Mouse (Mus musculus) neural tube, embryonic 14.5 days (tissue): ENCODE results near the gene Clic6. TPM values are rescaled to one million over a fixed set of nuclear protein-coding genes. Genes with fewer than 3 reads are reported as not detected.

Source experiments
- ATAC-seq: fragments of 200-750 bp; cut with Nextera tagmentation; 2 replicates; pipeline ENCODE4 v1.8.0; 2017; ENCODE audit warnings: low read depth, mild to moderate bottlenecking, moderate TSS enrichment, moderate library complexity
- H3K27ac ChIP-seq: fragments of 300-500 bp; sonication (generic); 2 replicates; pipeline ENCODE4 v1.5.1; 2014; ENCODE audit warnings: low read depth, mild to moderate bottlenecking, control low read depth, low read length, moderate library complexity, mixed read lengths
- H3K27me3 ChIP-seq: fragments of 300-500 bp; sonication (generic); 2 replicates; pipeline ENCODE4 v1.6.1; 2014; ENCODE audit warnings: low read length; ENCODE audit not compliant: control insufficient read depth, insufficient read depth
- H3K36me3 ChIP-seq: fragments of 300-500 bp; sonication (generic); 2 replicates; pipeline ENCODE4 v1.6.1; 2014; ENCODE audit warnings: low read length, mixed read lengths; ENCODE audit not compliant: control insufficient read depth, insufficient read depth
- H3K4me1 ChIP-seq: fragments of 300-500 bp; sonication (generic); 2 replicates; pipeline ENCODE4 v1.6.1; 2014; ENCODE audit warnings: low read length; ENCODE audit not compliant: control insufficient read depth, insufficient read depth
- H3K4me2 ChIP-seq: fragments of 300-500 bp; sonication (generic); 2 replicates; pipeline ENCODE4 v1.6.1; 2014; ENCODE audit warnings: mild to moderate bottlenecking, low read depth, low read length, control low read depth
- H3K4me3 ChIP-seq: fragments of 300-500 bp; sonication (generic); 2 replicates; pipeline ENCODE4 v1.5.1; 2014; ENCODE audit warnings: low read depth, low read length, control low read depth, mixed read lengths
- H3K9ac ChIP-seq: fragments of 300-500 bp; sonication (generic); replicated peaks from 2 replicates; pipeline ENCODE4 v1.6.1; 2014; ENCODE audit warnings: low read depth, mild to moderate bottlenecking, control low read depth, low read length, mixed read lengths
- H3K9me3 ChIP-seq: fragments of 300-500 bp; sonication (generic); 2 replicates; pipeline ENCODE4 v1.6.1; 2016; ENCODE audit warnings: low read length; ENCODE audit not compliant: control insufficient read depth
- WGBS: fragments of 180-500 bp; shearing (Covaris S2); extraction: QIAGEN DNeasy Blood & Tissue Kit; methylation state at CpG from one replicate; pipeline ENCODE4 v1.1.7; 2014; 5-methylcytosine and 5-hydroxymethylcytosine counted together
- polyA plus RNA-seq: library from polyadenylated mRNA; unstranded; fragments of >200 nt; fragmentation: Nextera tagmentation; extraction: Ambion mirVana; gene quantifications from 2 replicates; pipeline ENCODE4 v1.2.1, GENCODE M21; 2014

The Clic6 gene
- polyA plus RNA-seq, 1 experiment from 2014 or later: 0.24 TPM

GRCm38 (mm10) chr16:92555051-92555450 is 69.5 kb downstream of the Clic6 start:
- H3K9me3 ChIP-seq: no peaks in the 10 kb centered on the region
- no peak overlapping the region for H3K27ac ChIP-seq
- ATAC-seq: no peak
- no peak overlapping the region for H3K4me3 ChIP-seq
- H3K27me3 ChIP-seq: no peaks in the 10 kb centered on the region
- no peak overlapping the region for H3K4me2 ChIP-seq
- H3K36me3 ChIP-seq: no peaks in the 10 kb centered on the region
- H3K4me1 ChIP-seq: no peaks in the 10 kb centered on the region
- no peak overlapping the region for H3K9ac ChIP-seq
- 100% methylated on average over 1 of the region's 1 CpGs for WGBS

- H3K9ac ChIP-seq: no peak overlapping the region
- H3K9me3 ChIP-seq: no peaks in the 10 kb centered on the region
- no peaks in the 10 kb centered on the region for H3K27me3 ChIP-seq
- no peaks in the 10 kb centered on the region for H3K4me1 ChIP-seq
- H3K4me2 ChIP-seq: no peak overlapping the region
- H3K36me3 ChIP-seq: no peaks in the 10 kb centered on the region
- no peak overlapping the region for H3K27ac ChIP-seq
- H3K4me3 ChIP-seq: no peak overlapping the region
- no peak for ATAC-seq
- 76% methylated on average over 11 of the region's 11 CpGs for WGBS
These were observed 79.8 kb downstream of the Clic6 start for GRCm38 (mm10) chr16:92565291-92565690.

- ATAC-seq: peak; percentile 41; the same call in 1 of the 2 replicates
- Histone ChIP-seq H3K4me2 (no peak overlapping the region), H3K4me1 (no peaks in the 10 kb centered on the region), H3K4me3 (no peak overlapping the region), H3K27ac (no peak overlapping the region), H3K9ac (no peak overlapping the region), H3K9me3 (no peaks in the 10 kb centered on the region), H3K27me3 (no peaks in the 10 kb centered on the region), H3K36me3 (no peaks in the 10 kb centered on the region)
- 6% methylated on average over 6 of the region's 6 CpGs for WGBS
These were observed 80.2 kb downstream of the Clic6 start for GRCm38 (mm10) chr16:92565708-92566107.

GRCm38 (mm10) chr16:92566146-92566545 is 80.6 kb downstream of the Clic6 start:
- ATAC-seq: no peak
- Histone ChIP-seq H3K9me3 (no peaks in the 10 kb centered on the region), H3K27me3 (no peaks in the 10 kb centered on the region), H3K4me2 (no peak overlapping the region), H3K4me1 (no peaks in the 10 kb centered on the region), H3K9ac (no peak overlapping the region), H3K27ac (no peak overlapping the region), H3K36me3 (no peaks in the 10 kb centered on the region), H3K4me3 (no peak overlapping the region)
- WGBS: 29% methylated on average over 5 of the region's 5 CpGs

GRCm38 (mm10) chr16:92571246-92571645 is 85.7 kb downstream of the Clic6 start:
- 90% methylated on average over 11 of the region's 11 CpGs for WGBS
- Histone ChIP-seq H3K27ac (no peak overlapping the region), H3K4me2 (no peak overlapping the region), H3K9ac (no peak overlapping the region), H3K4me3 (no peak overlapping the region), H3K4me1 (no peaks in the 10 kb centered on the region), H3K27me3 (no peaks in the 10 kb centered on the region), H3K36me3 (no peaks in the 10 kb centered on the region), H3K9me3 (no peaks in the 10 kb centered on the region)
- no peak for ATAC-seq

GRCm38 (mm10) chr16:92573193-92573592 is 87.7 kb downstream of the Clic6 start:
- Histone ChIP-seq H3K4me2 (no peak overlapping the region), H3K27ac (no peak overlapping the region), H3K27me3 (no peaks in the 10 kb centered on the region), H3K9me3 (no peaks in the 10 kb centered on the region), H3K4me3 (no peak overlapping the region), H3K36me3 (no peaks in the 10 kb centered on the region), H3K9ac (no peak overlapping the region), H3K4me1 (no peaks in the 10 kb centered on the region)
- ATAC-seq: no peak
- 70% methylated on average over 4 of the region's 4 CpGs for WGBS

- Histone ChIP-seq H3K4me2 (no peak overlapping the region), H3K4me1 (no peaks in the 10 kb centered on the region), H3K27ac (no peak overlapping the region), H3K4me3 (no peak overlapping the region), H3K9ac (no peak overlapping the region), H3K27me3 (no peaks in the 10 kb centered on the region), H3K36me3 (no peaks in the 10 kb centered on the region), H3K9me3 (no peaks in the 10 kb centered on the region)
- 89% methylated on average over 10 of the region's 10 CpGs for WGBS
- no peak for ATAC-seq
These were observed 90.3 kb downstream of the Clic6 start for GRCm38 (mm10) chr16:92575792-92576191.

- ATAC-seq: no peak
- Histone ChIP-seq H3K4me1 (no peaks in the 10 kb centered on the region), H3K36me3 (no peaks in the 10 kb centered on the region), H3K27me3 (no peaks in the 10 kb centered on the region), H3K9me3 (no peaks in the 10 kb centered on the region), H3K4me3 (no peak overlapping the region), H3K9ac (no peak overlapping the region), H3K27ac (no peak overlapping the region), H3K4me2 (no peak overlapping the region)
- whole genome bisulfite sequencing: 85% methylated on average over 9 of the region's 9 CpGs
These were observed 91.8 kb downstream of the Clic6 start for GRCm38 (mm10) chr16:92577381-92577780.

- WGBS: 86% methylated on average over 7 of the region's 7 CpGs
- H3K36me3 ChIP-seq: no peaks in the 10 kb centered on the region
- no peak overlapping the region for H3K4me3 ChIP-seq
- ATAC-seq: no peak
- no peak overlapping the region for H3K27ac ChIP-seq
- no peaks in the 10 kb centered on the region for H3K4me1 ChIP-seq
- H3K4me2 ChIP-seq: no peak overlapping the region
- H3K27me3 ChIP-seq: no peaks in the 10 kb centered on the region
- no peak overlapping the region for H3K9ac ChIP-seq
- no peaks in the 10 kb centered on the region for H3K9me3 ChIP-seq
These were observed 93.5 kb downstream of the Clic6 start for GRCm38 (mm10) chr16:92578915-92579653.
